In the genomic region with DNA sequence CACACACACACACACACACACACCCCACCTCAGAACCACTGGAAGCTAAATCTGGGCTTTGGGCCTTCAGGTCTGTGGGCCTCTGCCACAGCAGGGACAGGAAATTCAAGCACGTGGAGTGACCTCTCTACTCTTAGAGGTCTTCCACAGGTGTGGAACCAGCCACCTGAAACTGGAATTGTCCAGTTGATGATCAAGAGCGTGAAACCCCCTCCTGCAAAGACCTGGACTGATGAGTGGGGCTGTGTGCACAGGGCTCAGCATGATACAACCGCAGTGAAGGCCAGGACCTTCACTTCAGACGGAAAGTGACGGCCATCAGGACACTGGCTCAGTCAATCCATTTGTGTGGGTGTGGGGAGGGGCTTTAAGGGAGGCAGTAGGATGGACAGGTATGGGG, we compare ENCODE assay signal across 16 mouse cellular contexts.
"Had no signal": no experiment of that assay in that cellular context is flagged by ENCODE, and none has a peak within 500 bp of the region (broad histone marks: within the 10 kb centered on the region; RNA-seq: fewer than 3 reads in every experiment).

No protein-coding gene starts in this region.

- H3K9me3 ChIP-seq: lung, embryonic 15.5 days; midbrain, embryonic 13.5 days; midbrain, embryonic 15.5 days; neural tube, embryonic 12.5 days; stomach, embryonic 15.5 days had no signal

- H3K4me3 ChIP-seq: lung, embryonic 15.5 days; megakaryocyte, embryonic 14.5 days; midbrain, embryonic 13.5 days; midbrain, embryonic 15.5 days; neural tube, embryonic 12.5 days; stomach, embryonic 15.5 days had no signal

- H3K4me2 ChIP-seq: lung, embryonic 15.5 days; midbrain, embryonic 11.5 days; midbrain, embryonic 13.5 days; midbrain, embryonic 15.5 days; neural tube, embryonic 12.5 days; stomach, embryonic 15.5 days had no signal

- H3K4me1 ChIP-seq: neural tube, embryonic 12.5 days had no signal

- DNase-seq: lung, adult 2 months; lung, postnatal 14 days; lung, postnatal 36 days; right cerebral cortex, postnatal 14 days; thymus, adult 2 months; thymus, postnatal 25 days; thymus, postnatal 4 days had no signal

- ATAC-seq: midbrain, embryonic 13.5 days; midbrain, embryonic 15.5 days had no signal

- H3K9ac ChIP-seq: lung, embryonic 15.5 days; midbrain, embryonic 13.5 days; midbrain, embryonic 15.5 days; neural tube, embryonic 12.5 days; stomach, embryonic 15.5 days had no signal

- H3K36me3 ChIP-seq: lung, embryonic 15.5 days; midbrain, embryonic 13.5 days; midbrain, embryonic 15.5 days; neural tube, embryonic 12.5 days; stomach, embryonic 15.5 days had no signal

- H3K27ac ChIP-seq: lung, embryonic 15.5 days; macrophage; midbrain, embryonic 13.5 days; midbrain, embryonic 15.5 days; neural tube, embryonic 12.5 days; stomach, embryonic 15.5 days; stomach, postnatal 0 days had no signal

- H3K27me3 ChIP-seq: lung, embryonic 15.5 days; midbrain, embryonic 13.5 days; midbrain, embryonic 15.5 days; neural tube, embryonic 12.5 days; stomach, embryonic 15.5 days had no signal
